Mouse (Mus musculus) layer of hippocampus, adult 9-10 months (tissue): ENCODE measurements around the gene Dip2b.

ENCODE experiments used
- DNase-seq: peaks from one replicate; pipeline ENCODE4 v3.0.0; 2022; ENCODE audit warnings: low spot score

Gene Dip2b

GRCm38 (mm10) chr15:100179685-100180084, 141.2 kb downstream of the Dip2b start:
- DNase-seq: no peak

DNA sequence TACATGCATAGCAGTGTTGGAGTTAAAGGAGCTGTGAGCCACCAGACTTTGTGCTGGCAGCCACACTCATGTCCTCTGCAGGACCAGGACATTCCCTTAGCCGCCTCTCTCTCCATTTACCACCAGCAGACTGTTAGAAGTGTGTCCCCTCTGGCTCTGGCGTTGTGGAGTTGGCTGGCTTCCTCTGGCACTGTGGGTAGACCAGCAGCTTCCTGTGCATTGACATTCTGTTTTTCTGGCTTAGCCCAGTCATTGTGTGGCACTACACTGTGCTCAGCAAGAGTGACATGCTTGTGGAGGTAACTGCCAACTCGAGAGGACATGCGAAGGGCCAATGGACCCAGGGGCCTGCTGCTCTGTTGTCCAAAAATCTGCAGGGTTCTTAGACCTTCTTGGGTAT, 141.8 kb downstream of the Dip2b start:
- no peak for DNase-seq

- no peak for DNase-seq
Measured at GRCm38 (mm10) chr15:100181841-100182240, 143.4 kb downstream of the Dip2b start.

DNA sequence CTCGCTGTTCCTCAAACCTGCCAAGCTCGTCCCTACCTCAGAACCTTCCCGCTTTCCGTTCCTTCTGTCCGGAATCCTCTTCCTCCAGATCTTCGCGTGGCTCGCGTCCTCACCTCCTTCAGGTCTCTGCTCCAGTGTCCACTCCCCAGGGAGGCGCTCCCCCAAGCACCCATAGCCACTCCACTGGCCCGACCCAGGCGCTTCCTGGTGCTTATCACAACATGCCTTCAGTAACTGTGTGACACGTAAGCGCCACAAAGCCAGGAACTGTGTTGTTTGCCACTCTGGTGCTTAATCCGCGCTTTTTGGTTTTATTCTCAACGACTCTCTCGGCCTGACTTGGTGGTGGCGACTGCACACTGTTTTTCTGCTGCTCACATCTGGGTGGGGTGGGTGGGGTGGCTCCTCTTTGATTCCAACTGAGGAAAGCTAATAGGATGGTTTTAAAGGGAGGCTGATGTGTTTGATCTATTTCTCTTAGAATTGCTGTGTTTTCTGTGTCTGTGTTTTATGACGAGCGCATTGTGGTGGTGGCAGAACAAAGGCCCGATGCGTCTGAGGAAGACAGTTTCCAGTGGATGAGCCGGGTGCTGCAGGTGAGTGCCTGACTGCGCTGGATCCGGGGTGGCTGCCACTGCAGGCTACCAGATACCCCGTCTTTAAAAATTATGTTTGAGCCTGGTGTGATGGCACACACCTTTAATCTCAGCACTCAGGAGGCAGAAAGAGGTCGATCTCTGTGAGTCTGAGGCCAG, 144.2 kb downstream of the Dip2b start:
- DNase-seq: no peak

- no peak for DNase-seq
Measured at GRCm38 (mm10) chr15:100183510-100183909, 145.0 kb downstream of the Dip2b start.

DNA sequence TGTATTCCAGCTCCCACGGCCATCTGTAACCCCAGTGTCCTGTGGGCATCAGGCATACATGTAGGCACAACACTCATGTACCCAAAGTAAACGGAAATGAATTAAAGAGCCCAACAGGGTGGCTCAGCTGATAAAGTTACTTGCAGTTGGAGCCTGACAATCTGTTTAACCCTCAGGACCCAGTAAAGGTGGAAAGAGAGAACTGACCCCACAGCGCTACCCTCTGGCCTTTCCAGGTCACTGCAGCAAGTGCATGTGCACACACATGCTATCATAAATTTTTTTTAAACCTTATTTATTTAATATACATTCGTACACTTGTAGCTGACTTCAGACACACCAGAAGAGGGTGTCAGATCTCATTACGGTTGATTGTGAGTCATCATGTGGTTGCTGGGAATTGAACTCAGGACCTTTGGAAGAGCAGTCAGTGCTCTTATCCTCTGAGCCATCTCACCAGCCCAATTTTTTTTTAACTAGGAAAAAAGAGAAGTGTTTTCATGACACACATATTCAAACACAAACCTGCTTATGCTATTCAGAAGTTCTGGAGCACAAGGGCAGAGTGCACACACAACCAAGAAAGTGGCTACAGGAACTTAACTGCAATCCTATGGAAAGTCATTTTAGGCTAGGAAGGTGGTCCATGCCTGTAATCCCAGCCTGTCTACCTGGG, 146.5 kb downstream of the Dip2b start:
- DNase-seq: no peak

DNA sequence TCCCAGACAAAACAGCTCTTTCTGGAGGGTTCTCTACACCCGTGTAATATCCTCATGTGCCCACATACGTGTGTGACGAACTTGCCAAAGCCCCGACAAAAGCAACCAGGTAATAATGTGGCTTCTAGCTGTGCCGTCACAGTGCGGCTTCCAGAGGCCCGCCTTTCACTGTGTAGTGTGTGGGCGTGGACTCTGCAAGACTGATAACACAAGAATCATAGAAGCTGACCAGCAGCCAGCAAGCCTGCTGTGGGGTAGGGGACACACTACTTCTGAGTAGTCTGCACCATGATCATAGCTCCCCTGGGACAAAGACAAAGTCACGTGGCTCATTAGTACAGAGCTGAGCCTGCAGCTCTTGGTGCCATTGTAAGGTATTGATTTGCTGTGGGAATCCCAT, 147.8 kb downstream of the Dip2b start:
- no peak for DNase-seq

GRCm38 (mm10) chr15:100186882-100187672, 148.6 kb downstream of the Dip2b start:
- no peak for DNase-seq

DNA sequence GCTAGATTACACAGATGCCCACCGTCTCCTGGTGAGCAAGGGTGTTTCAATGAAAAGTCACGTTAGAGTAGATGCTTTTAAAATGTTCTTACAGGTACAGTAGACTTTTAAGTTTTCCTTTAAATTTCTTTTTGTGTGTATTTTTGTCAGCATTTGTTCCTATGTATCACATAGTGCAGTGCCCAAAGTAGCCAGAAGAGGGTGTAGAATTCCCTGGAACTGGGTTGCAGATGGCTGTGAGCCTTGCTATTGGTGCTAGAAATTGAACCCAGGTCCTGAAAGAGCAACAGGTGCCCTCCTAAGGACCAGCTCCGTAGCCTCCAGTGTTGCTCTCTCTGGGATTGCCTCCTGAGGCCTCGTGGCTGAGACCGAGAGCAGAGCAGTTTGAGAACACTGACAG, 150.1 kb downstream of the Dip2b start:
- DNase-seq: no peak

DNA sequence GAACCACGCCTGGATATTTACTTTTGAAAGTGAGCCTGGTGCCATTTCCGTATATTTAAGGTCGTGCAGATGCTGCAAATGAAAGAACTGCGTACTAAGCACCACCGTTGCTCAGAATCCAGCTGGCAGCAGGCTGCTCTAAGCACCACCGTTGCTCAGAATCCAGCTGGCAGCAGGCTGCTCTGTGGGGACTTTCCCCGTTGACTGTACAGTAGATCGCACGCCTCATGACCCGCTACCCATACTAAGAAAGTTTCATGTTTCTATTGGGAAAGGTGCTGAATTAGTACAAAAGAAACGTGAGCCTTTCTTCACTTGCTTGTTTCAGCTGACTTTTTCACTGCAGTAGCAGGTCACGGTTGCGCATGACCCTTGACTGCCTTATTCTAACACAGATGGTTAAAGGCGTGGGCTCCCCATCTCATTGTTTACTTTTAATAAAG, 150.5 kb downstream of the Dip2b start:
- no peak for DNase-seq

DNA sequence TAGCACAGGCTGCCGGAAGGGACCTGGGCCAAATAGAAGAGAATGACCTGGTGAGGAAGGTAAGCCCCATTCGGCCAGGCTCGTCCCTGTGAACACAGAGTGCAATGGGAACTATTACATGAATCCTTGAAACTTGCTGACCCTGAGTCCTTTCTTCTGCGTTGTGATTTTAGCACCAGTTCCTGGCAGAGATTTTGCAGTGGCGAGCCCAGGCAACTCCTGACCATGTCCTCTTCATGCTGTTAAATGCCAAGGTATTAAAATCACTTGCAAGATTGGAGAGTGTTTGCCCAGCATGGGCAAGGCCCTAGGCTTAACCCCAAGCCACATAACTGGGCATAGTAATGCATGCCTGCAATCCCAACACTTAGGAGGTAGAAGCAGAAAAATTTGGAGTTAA, 151.6 kb downstream of the Dip2b start:
- DNase-seq: no peak

GRCm38 (mm10) chr15:100198983-100199745, 160.7 kb downstream of the Dip2b start:
- DNase-seq: no peak

- DNase-seq: no peak
Measured at GRCm38 (mm10) chr15:100199790-100200189, 161.3 kb downstream of the Dip2b start.

DNA sequence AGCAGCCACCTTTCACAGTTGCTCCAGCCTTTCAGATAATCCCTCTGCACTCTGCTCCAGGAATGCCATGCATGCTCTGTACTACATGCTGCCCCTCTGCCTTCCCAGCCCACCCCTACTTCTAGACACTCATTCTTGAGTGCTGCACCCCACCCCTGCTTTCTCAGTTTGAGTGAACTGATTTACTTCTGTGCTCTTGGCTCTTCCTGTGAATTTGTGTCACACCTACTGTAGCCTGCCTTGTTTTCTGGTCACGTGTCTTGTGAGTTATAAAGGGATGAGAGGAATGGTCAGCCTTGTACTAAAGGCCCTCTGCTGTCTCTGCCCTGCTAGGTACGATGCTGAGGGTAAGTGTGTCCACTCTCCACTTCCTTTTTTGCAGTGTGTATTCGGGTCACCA, 163.3 kb downstream of the Dip2b start:
- DNase-seq: no peak

GRCm38 (mm10) chr15:100202431-100203015, 164.1 kb downstream of the Dip2b start:
- no peak for DNase-seq

DNA sequence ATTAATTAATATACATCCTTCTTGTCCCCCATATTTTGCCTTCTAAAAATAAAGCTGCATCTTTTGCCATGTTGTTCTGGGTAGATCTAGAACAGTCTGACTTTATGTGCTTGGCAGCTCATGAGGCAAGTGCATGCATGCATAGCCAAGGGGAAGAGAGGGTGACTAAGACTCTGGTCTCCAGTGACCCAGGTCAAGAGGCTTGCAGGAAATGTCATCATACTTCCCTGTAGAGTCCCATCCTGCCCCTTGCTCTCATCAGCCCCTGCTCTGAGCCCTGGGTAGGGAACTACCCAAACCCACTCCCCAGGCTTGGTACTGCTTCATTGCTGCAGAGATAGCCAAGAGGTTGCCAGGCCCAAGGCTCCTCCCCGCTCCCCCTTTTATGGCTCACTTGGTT, 166.1 kb downstream of the Dip2b start:
- DNase-seq: no peak

- DNase-seq: no peak
Measured at GRCm38 (mm10) chr15:100210013-100210412, 171.5 kb downstream of the Dip2b start.

DNA sequence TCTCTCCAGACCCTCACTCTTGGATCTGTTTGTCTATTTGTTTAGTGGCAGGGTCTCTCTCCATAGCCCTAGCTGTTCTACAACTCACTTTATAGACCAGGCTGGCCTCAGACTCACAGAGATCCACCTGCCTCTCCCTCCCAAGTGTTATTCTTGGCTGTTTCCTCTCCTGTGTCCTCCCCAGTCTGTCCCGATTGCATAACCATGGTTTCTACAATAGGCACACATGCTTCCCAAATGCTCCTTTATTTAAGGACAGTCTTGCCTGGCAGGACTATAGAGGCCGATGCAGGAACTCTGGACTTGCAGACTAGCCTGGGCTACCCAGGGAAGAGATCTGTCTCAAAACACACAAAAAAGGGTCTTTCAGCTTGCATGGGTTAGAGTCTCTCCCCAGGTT, 174.9 kb downstream of the Dip2b start:
- DNase-seq: no peak

DNA sequence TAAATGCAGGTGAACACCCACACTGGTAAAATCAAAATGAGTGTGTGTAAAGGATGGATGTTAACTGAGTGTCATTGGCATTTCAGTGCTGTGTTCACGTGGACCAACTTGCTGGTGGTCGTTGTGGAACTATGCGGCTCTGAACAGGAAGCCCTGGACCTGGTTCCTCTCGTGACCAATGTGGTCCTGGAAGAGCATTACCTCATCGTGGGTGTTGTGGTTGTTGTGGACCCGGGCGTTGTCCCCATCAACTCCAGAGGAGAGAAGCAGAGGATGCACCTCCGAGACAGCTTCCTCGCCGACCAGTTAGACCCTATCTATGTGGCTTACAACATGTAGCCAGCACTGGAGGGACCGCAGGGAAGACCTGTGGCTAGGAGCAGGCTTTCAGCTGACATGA, 176.6 kb downstream of the Dip2b start:
- no peak for DNase-seq

DNA sequence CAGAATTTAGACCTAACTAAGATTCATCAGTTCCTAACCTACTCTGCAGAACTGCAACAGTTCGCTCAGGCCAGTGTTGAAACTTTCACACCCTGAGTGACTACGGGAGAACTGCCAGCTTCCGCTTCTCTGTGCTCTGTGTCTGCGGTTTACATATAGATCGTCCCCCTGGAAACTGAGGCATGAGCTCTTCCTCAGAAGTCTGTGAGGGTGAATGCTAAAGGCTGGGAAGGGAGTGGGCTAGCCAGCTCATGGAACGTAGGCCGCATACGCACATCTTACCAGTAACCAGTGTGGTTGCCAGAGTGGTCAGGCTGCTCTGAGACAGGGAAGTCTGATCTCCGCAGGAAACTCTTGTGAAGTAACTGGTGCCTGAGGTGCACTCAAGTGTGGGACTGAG, 177.7 kb downstream of the Dip2b start:
- peak; percentile 36 for DNase-seq

DNA sequence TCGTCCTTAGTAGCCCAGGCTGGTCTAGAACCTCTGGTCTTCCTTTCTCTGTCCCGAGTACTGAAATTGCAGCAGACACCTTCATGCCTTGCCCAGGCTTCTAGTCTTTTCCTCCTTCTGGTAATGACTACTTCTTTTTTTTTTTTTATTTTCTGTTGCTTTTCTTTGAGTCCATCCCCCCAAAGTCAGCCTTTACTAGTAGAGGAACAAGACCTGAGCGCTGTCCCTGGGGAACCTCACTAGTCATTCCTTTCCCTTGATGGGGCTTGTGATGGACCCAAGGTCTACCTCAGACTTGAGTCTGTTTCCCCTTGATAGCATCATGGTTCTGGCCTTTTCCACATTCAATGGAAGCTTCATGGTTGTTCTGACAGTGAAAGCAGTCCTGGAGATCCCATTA, 179.6 kb downstream of the Dip2b start:
- no peak for DNase-seq

DNA sequence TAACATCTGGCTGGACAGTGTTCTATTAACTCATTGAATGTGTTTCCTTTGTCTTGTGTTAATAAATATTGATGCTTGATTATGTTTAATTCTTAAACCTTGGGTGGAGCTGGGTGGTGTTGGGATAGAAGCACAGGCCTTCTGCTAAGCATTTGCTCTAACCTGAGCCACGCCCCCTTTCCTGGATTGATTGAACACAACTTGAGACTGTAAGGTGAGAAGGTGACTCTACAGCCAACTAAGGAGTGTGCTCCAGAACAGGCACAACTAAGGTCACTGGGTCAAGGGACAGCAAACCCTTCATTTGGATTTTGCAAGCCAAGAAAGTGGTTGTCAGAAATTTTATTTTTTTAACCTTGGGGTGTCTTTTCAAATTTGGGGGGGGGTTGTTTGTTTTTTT, 180.9 kb downstream of the Dip2b start:
- DNase-seq: no peak
